ENCODE assay signal across 10 mouse cellular contexts in the genomic region with DNA sequence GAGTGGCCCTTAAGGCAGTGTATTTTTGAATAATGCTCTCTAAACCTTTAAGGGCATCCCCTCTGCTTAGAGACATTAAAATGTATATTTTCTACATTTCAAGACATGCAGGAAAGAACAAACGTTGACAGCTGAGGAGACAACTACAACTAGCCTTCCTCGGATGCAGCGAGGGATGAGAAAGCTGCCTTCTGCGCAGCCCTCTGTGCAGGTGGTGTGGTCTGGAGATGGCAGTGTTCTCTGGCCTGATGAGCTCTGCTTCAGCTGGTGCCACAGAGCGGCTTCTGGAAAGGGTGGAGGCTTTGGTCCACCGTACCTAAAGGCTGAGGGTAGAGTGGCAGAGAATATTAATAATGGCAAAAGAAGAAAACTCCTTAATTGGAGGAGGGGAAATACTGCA.
"Had no signal": no experiment of that assay in that cellular context is flagged by ENCODE, and none has a peak within 500 bp of the region (broad histone marks: within the 10 kb centered on the region; RNA-seq: fewer than 3 reads in every experiment).

No protein-coding gene starts in this region.

- DNase-seq: kidney, adult 11 months; kidney, adult 8-10 months; kidney, postnatal 10 days; kidney, postnatal 36 days; liver; lung, adult 18-20 months; lung, postnatal 10 days; lung, postnatal 36 days; retina, postnatal 1 day; right cerebral cortex, postnatal 25 days had no signal
